Mouse (Mus musculus) intestine, postnatal 0 days (tissue): Measurements from ENCODE around the gene Krt27. TPM values are rescaled to one million over a fixed set of nuclear protein-coding genes. Genes with fewer than 3 reads are reported as not detected.

ENCODE experiments used
- ATAC-seq: fragments of 200-750 bp; cut with Nextera tagmentation; 2 replicates; pipeline ENCODE4 v1.8.0; 2017; ENCODE audit warnings: mild to moderate bottlenecking, moderate TSS enrichment, moderate library complexity
- H3K27ac ChIP-seq: fragments of 300-500 bp; sonication (generic); 2 replicates; pipeline ENCODE4 v1.5.1; 2014; ENCODE audit warnings: mild to moderate bottlenecking, low read depth, low read length, moderate library complexity
- H3K27me3 ChIP-seq: fragments of 300-500 bp; sonication (generic); replicated peaks from 2 replicates; pipeline ENCODE4 v1.6.1; 2014; ENCODE audit warnings: low read length, mixed read lengths; ENCODE audit not compliant: control insufficient read depth, insufficient read depth
- H3K36me3 ChIP-seq: fragments of 300-500 bp; sonication (generic); 2 replicates; pipeline ENCODE4 v1.6.1; 2014; ENCODE audit warnings: mild to moderate bottlenecking, moderate library complexity; ENCODE audit not compliant: control insufficient read depth, insufficient read depth
- H3K4me1 ChIP-seq: fragments of 300-500 bp; sonication (generic); replicated peaks from 2 replicates; pipeline ENCODE4 v1.6.1; 2014; ENCODE audit warnings: antibody characterized with exemption, low read length, mixed read lengths; ENCODE audit not compliant: control insufficient read depth, insufficient read depth
- H3K4me2 ChIP-seq: fragments of 300-500 bp; sonication (generic); replicated peaks from 2 replicates; pipeline ENCODE4 v1.6.1; 2014; ENCODE audit warnings: low read depth, mild to moderate bottlenecking, moderate library complexity
- H3K4me3 ChIP-seq: fragments of 300-500 bp; sonication (generic); 2 replicates; pipeline ENCODE4 v1.5.1; 2014; ENCODE audit warnings: low read depth, low read length
- H3K9ac ChIP-seq: fragments of 300-500 bp; sonication (generic); 2 replicates; pipeline ENCODE4 v1.6.1; 2014; ENCODE audit warnings: mild to moderate bottlenecking, low read depth, low read length
- H3K9me3 ChIP-seq: fragments of 300-500 bp; sonication (generic); 2 replicates; pipeline ENCODE4 v1.6.1; 2016; ENCODE audit warnings: mixed run types; ENCODE audit not compliant: control insufficient read depth
- CTCF ChIP-seq: sonication (generic); IDR thresholded peaks from 2 replicates; pipeline ENCODE4 v1.5.1; 2016; ENCODE audit warnings: low read depth, mild to moderate bottlenecking, control low read depth, antibody characterized with exemption, moderate library complexity
- WGBS: fragments of 180-500 bp; shearing (Covaris S2); extraction: QIAGEN DNeasy Blood & Tissue Kit; methylation state at CpG from one replicate; pipeline ENCODE4 v1.1.7; 2014; 5-methylcytosine and 5-hydroxymethylcytosine counted together
- polyA plus RNA-seq: library from polyadenylated mRNA; unstranded; fragments of >200 nt; fragmentation: Nextera tagmentation; extraction: Ambion mirVana; gene quantifications from 2 replicates; pipeline ENCODE4 v1.2.1, GENCODE M21; 2015

Gene Krt27
- polyA plus RNA-seq, 1 experiment from 2014 or later: not detected

GRCm38 (mm10) chr11:99374803-99375202 lies 23.9 kb upstream of the Krt27 start, which contains the start of gene Krt28:
Gene Krt28 (minus strand): TSS chr11:99374903.
- no peak for ATAC-seq
- H3K27me3 ChIP-seq: no peaks in the 10 kb centered on the region
- no peak within 1 kb of the TSS for H3K9ac ChIP-seq
- no peaks in the 10 kb centered on the region for H3K36me3 ChIP-seq
- H3K27ac ChIP-seq: no peak within 1 kb of the TSS
- H3K4me2 ChIP-seq: no peak within 1 kb of the TSS
- no peaks in the 10 kb centered on the region for H3K9me3 ChIP-seq
- no peak within 1 kb of the TSS for H3K4me3 ChIP-seq
- H3K4me1 ChIP-seq: no peaks in the 10 kb centered on the region
- 81% methylated on average over 13 of the region's 13 CpGs for WGBS
- no peak for TF ChIP-seq CTCF

GRCm38 (mm10) chr11:99369853-99370451 lies 19.0 kb upstream of the Krt27 start:
- TF ChIP-seq CTCF: no peak
- H3K9ac ChIP-seq: no peak overlapping the region
- H3K27me3 ChIP-seq: no peaks in the 10 kb centered on the region
- no peak for ATAC-seq
- 86% methylated on average over 8 of the region's 8 CpGs for WGBS
- H3K4me1 ChIP-seq: no peaks in the 10 kb centered on the region
- no peak overlapping the region for H3K27ac ChIP-seq
- no peak overlapping the region for H3K4me3 ChIP-seq
- H3K4me2 ChIP-seq: no peak overlapping the region
- H3K9me3 ChIP-seq: no peaks in the 10 kb centered on the region
- no peaks in the 10 kb centered on the region for H3K36me3 ChIP-seq

DNA sequence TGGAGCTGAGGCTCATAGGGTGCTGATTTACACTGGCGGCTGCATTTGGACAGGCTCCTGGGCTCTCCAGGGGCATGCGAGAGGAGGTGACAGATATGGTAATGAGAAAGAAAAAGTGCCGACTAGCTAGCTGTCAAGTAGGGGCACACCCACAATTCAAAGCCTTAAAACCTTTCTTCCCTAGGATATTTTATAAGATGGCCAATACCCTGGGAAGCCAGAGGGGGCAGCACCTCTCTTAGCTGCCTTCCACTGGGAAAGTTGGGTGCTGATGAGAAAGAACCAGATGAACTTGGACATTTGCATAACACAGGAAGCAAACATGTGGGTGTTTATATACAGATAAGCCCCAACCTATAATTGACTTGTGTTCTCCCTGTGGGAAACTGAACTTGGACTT lies 18.3 kb upstream of the Krt27 start:
- no peak overlapping the region for H3K27ac ChIP-seq
- no peak for ATAC-seq
- H3K4me3 ChIP-seq: no peak overlapping the region
- H3K4me1 ChIP-seq: no peaks in the 10 kb centered on the region
- peak; percentile 74 for TF ChIP-seq CTCF
- no peaks in the 10 kb centered on the region for H3K9me3 ChIP-seq
- no peaks in the 10 kb centered on the region for H3K27me3 ChIP-seq
- H3K9ac ChIP-seq: no peak overlapping the region
- H3K36me3 ChIP-seq: no peaks in the 10 kb centered on the region
- H3K4me2 ChIP-seq: no peak overlapping the region
- WGBS: 10% methylated on average over 3 of the region's 3 CpGs

DNA sequence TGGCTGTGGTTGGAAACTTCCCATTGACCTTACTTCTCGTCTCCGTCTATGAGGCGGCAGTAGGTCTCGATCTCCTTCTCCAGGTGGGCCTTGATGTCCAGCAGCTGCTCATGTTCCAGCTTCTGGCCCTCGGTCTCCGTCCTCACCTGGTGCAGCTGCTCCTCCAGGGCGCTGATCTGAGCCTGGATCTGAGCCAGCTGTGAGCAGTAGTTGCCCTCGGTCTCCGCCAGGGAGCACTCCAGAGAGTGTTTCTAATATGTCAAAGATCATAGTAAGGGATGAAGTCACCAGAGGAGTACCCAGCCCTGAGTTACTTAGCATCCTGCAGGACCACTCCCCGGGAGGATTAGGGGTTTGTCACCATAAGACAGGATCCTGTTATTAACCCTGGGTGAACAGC lies 15.9 kb upstream of the Krt27 start:
- H3K4me2 ChIP-seq: no peak overlapping the region
- no peak for ATAC-seq
- H3K4me1 ChIP-seq: no peaks in the 10 kb centered on the region
- H3K9me3 ChIP-seq: no peaks in the 10 kb centered on the region
- 42% methylated on average over 10 of the region's 10 CpGs for WGBS
- no peak overlapping the region for H3K9ac ChIP-seq
- no peak overlapping the region for H3K27ac ChIP-seq
- no peaks in the 10 kb centered on the region for H3K36me3 ChIP-seq
- H3K27me3 ChIP-seq: no peaks in the 10 kb centered on the region
- no peak overlapping the region for H3K4me3 ChIP-seq
- peak; percentile 41; the same call in 1 of the 2 replicates for TF ChIP-seq CTCF

DNA sequence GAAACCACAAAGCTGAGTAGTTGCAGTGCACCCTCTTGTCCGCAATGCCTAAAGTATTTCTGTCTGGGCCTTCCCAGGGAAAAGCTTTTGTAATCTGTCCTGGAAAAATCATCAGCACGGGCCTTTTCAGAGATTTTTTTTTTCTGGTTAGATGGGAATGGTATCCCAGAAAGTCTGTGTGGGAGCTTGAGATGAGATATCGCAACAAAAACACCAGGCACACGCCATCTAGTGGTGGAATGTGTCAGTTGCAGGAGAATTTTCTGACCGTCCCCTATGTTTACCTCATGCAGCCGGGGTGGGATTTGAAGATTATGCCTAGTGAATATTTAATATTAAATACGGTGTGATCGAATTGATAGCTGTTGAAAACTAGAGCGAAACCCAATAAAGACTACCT lies 13.5 kb upstream of the Krt27 start:
- no peak for ATAC-seq
- Histone ChIP-seq H3K27ac (no peak overlapping the region), H3K4me2 (no peak overlapping the region), H3K4me3 (no peak overlapping the region), H3K9ac (no peak overlapping the region), H3K27me3 (no peaks in the 10 kb centered on the region), H3K9me3 (no peaks in the 10 kb centered on the region), H3K4me1 (no peaks in the 10 kb centered on the region), H3K36me3 (no peaks in the 10 kb centered on the region)
- peak; percentile 79 for TF ChIP-seq CTCF
- WGBS: 21% methylated on average over 9 of the region's 9 CpGs

DNA sequence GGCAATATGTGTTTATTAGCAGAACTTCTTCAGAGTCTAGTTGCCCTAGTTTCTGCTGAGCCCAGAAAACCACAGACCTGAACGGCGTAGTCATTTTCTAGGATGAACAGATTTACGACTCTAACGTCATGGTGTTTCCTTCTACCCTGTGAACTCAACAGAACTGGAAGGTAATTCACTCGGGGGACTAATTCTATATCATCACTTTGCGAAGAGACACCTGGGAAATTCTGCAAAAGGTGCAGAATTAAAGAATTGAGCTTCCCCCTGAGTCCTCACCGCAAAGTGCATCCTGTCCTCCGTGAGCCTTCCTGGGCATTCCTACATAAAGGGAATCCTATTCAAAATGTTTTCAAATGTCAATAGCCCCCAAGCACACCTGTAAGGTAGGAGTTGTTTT lies 10.5 kb upstream of the Krt27 start:
- Histone ChIP-seq H3K4me3 (no peak overlapping the region), H3K9me3 (no peaks in the 10 kb centered on the region), H3K27me3 (no peaks in the 10 kb centered on the region), H3K27ac (no peak overlapping the region), H3K4me2 (no peak overlapping the region), H3K9ac (no peak overlapping the region), H3K36me3 (no peaks in the 10 kb centered on the region), H3K4me1 (no peaks in the 10 kb centered on the region)
- TF ChIP-seq CTCF: no peak
- WGBS: 60% methylated on average over 8 of the region's 8 CpGs
- no peak for ATAC-seq
